Mouse (Mus musculus): ENCODE data around the gene Rnf138rt1.
A peak's percentile ranks its signal among the peaks of the same experiment; 100 is the strongest.

The Rnf138rt1 gene

GRCm38 (mm10) chrX:163760617-163761434 is at the start of gene Rnf138rt1:
Gene Rnf138rt1 (minus strand): TSS chrX:163761329.
- DNase-seq: peak; percentile 54 to 64

- DNase-seq: no peak
These were observed 46.1 kb upstream of the Rnf138rt1 start for GRCm38 (mm10) chrX:163807270-163807669.

- no peak for DNase-seq
These were observed 5.2 kb upstream of the Rnf138rt1 start for GRCm38 (mm10) chrX:163766290-163766689.

GRCm38 (mm10) chrX:163761435-163761828 is 303 bp upstream of the Rnf138rt1 start:
- DNase-seq: no peak

- no peak for DNase-seq
These were observed 15.1 kb downstream of the Rnf138rt1 start for GRCm38 (mm10) chrX:163745996-163746395.

- DNase-seq: no peak
These were observed 17.2 kb downstream of the Rnf138rt1 start for GRCm38 (mm10) chrX:163743896-163744295.

GRCm38 (mm10) chrX:163738904-163739303 is 22.2 kb downstream of the Rnf138rt1 start:
- no peak for DNase-seq

- DNase-seq: no peak
These were observed 27.0 kb downstream of the Rnf138rt1 start for GRCm38 (mm10) chrX:163734145-163734544.

- no peak for DNase-seq
These were observed 37.5 kb downstream of the Rnf138rt1 start for GRCm38 (mm10) chrX:163723630-163724029.

- no peak for DNase-seq
These were observed 38.1 kb downstream of the Rnf138rt1 start for GRCm38 (mm10) chrX:163722785-163723577.

GRCm38 (mm10) chrX:163720597-163720996 is 40.5 kb downstream of the Rnf138rt1 start:
- DNase-seq: no peak
